Mouse (Mus musculus) left cerebral cortex, adult 11 months (tissue): Measurements from ENCODE around the gene Mthfd2.

ENCODE experiments used
- DNase-seq: peaks from one replicate; pipeline ENCODE4 v3.0.0; 2022; ENCODE audit warnings: low spot score

Mthfd2 gene

GRCm38 (mm10) chr6:83267616-83268015 lies 58.1 kb downstream of the Mthfd2 start:
- no peak for DNase-seq

- DNase-seq, result no peak
Observed at GRCm38 (mm10) chr6:83265653-83266052, 60.1 kb downstream of the Mthfd2 start.

- DNase-seq, result no peak
Observed at GRCm38 (mm10) chr6:83265253-83265652, 60.5 kb downstream of the Mthfd2 start.

GRCm38 (mm10) chr6:83264516-83264915 lies 61.2 kb downstream of the Mthfd2 start:
- DNase-seq, result no peak
